Mouse (Mus musculus): ENCODE measurements at regions not wholly inside any gene's neighbourhood (a gene's known extent, or its start where the extent isn't known, plus 50 kb on each side); places are given as distances from the start of the nearest gene placed in this dataset.

- TF ChIP-seq CTCF (conservative IDR thresholded peaks at IDR 0.05; ENCODE audit: low read length) (no peak), POU5F1 (IDR thresholded peaks at IDR 0.05; ENCODE audit: borderline replicate concordance, low read length) (no peak), NANOG (IDR thresholded peaks at IDR 0.05; ENCODE audit: borderline replicate concordance, low read length) (no peak)
Measured at GRCm38 (mm10) chr2:103208370-103208769, 94.7 kb downstream of the Ehf start.
